Mouse (Mus musculus) heart, adult 2 months (tissue): ENCODE measurements at regions not wholly inside any gene's neighbourhood (a gene's known extent, or its start where the extent isn't known, plus 50 kb on each side); places are given as distances from the start of the nearest gene placed in this dataset.

Source experiments
- CTCF ChIP-seq: fragments of 200-600 bp; IDR thresholded peaks from 2 replicates; pipeline ENCODE4 v1.8.1; 2022; ENCODE audit warnings: antibody characterized with exemption, mild to moderate bottlenecking, moderate library complexity
- EP300 ChIP-seq: fragments of 200-500 bp; IDR thresholded peaks from 2 replicates; pipeline ENCODE4 v1.6.1; 2011; ENCODE audit warnings: low read depth, low read length, control low read depth; ENCODE audit not compliant: insufficient read depth

- no peak for TF ChIP-seq EP300
- TF ChIP-seq CTCF, result no peak
Measured at GRCm38 (mm10) chr6:98575227-98575626, 232.7 kb upstream of the Gm765 start.
